Mouse (Mus musculus) lung, postnatal 0 days (tissue): ENCODE data around the gene Mfn2.

ENCODE experiments used
- CTCF ChIP-seq: IDR thresholded peaks from 2 replicates; pipeline ENCODE4 v1.5.1; 2016; ENCODE audit warnings: antibody characterized with exemption, mild to moderate bottlenecking
- EP300 ChIP-seq: IDR thresholded peaks from 2 replicates; pipeline ENCODE4 v1.6.1; 2016; ENCODE audit warnings: antibody characterized with exemption, mild to moderate bottlenecking, control low read depth

DNA sequence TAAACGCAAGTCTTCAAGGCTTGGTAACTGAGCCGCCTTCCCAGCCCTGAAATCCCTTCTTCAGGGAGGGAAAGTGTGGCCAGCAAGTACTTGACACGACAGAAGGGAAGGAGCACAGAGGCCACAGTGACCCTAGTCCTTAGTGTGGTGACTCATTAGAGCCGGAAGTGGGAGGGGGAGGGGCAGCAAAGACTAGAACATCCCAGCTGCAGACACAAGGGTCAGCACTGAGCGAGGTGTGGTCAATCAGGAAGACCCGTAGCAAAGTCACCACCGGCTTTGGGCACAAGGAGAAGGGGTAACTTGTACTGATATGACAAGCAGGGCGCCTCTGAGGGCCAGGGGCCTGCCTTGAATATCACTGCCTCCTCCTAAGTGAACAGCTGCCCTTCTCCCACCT is 23.2 kb upstream of the Mfn2 start:
- no peak for TF ChIP-seq EP300
- no peak for TF ChIP-seq CTCF
